Mouse (Mus musculus) lung, postnatal 0 days (tissue): ENCODE results near the gene Tnfrsf13c. TPM values are rescaled to one million over a fixed set of nuclear protein-coding genes. Genes with fewer than 3 reads are reported as not detected.

Experiments
- ATAC-seq: fragments of 200-750 bp; cut with Nextera tagmentation; 2 replicates; pipeline ENCODE4 v1.8.0; 2017; ENCODE audit warnings: moderate library complexity
- DNase-seq: peaks from one replicate; pipeline ENCODE4 v3.0.0-alpha.2; 2016; ENCODE audit warnings: low spot score
- H3K27ac ChIP-seq: fragments of 300-500 bp; sonication (generic); 2 replicates; pipeline ENCODE4 v1.5.1; 2014; ENCODE audit warnings: antibody characterized with exemption, mild to moderate bottlenecking, low read length, mixed read lengths
- H3K27me3 ChIP-seq: fragments of 300-500 bp; sonication (generic); replicated peaks from 2 replicates; pipeline ENCODE4 v1.6.1; 2014; ENCODE audit warnings: low read length, mixed read lengths; ENCODE audit not compliant: insufficient read depth
- H3K36me3 ChIP-seq: fragments of 300-500 bp; sonication (generic); 2 replicates; pipeline ENCODE4 v1.6.1; 2014; ENCODE audit warnings: low read length, mixed read lengths; ENCODE audit not compliant: insufficient read depth
- H3K4me1 ChIP-seq: fragments of 300-500 bp; sonication (generic); 2 replicates; pipeline ENCODE4 v1.6.1; 2014; ENCODE audit warnings: antibody characterized with exemption, low read depth, low read length, mixed read lengths; ENCODE audit not compliant: insufficient read depth
- H3K4me2 ChIP-seq: fragments of 300-500 bp; sonication (generic); replicated peaks from 2 replicates; pipeline ENCODE4 v1.6.1; 2014; ENCODE audit warnings: low read depth, mild to moderate bottlenecking, low read length, moderate library complexity, mixed read lengths
- H3K4me3 ChIP-seq: fragments of 300-500 bp; sonication (generic); 2 replicates; pipeline ENCODE4 v1.5.1; 2014; ENCODE audit warnings: low read depth, low read length
- H3K9ac ChIP-seq: fragments of 300-500 bp; sonication (generic); replicated peaks from 2 replicates; pipeline ENCODE4 v1.6.1; 2014; ENCODE audit warnings: low read depth, mild to moderate bottlenecking
- H3K9me3 ChIP-seq: fragments of 300-500 bp; sonication (generic); 2 replicates; pipeline ENCODE4 v1.6.1; 2016; ENCODE audit warnings: low read length, mixed read lengths
- CTCF ChIP-seq: IDR thresholded peaks from 2 replicates; pipeline ENCODE4 v1.5.1; 2016; ENCODE audit warnings: antibody characterized with exemption, mild to moderate bottlenecking
- EP300 ChIP-seq: IDR thresholded peaks from 2 replicates; pipeline ENCODE4 v1.6.1; 2016; ENCODE audit warnings: antibody characterized with exemption, mild to moderate bottlenecking, control low read depth
- WGBS: fragments of 180-500 bp; shearing (Covaris S2); extraction: QIAGEN DNeasy Blood & Tissue Kit; methylation state at CpG from one replicate; pipeline ENCODE4 v1.1.7; 2014; 5-methylcytosine and 5-hydroxymethylcytosine counted together
- polyA plus RNA-seq: library from polyadenylated mRNA; unstranded; fragments of >200 nt; fragmentation: Nextera tagmentation; extraction: Ambion mirVana; gene quantifications from 2 replicates; pipeline ENCODE4 v1.2.1, GENCODE M21; 2015

The Tnfrsf13c gene
- polyA plus RNA-seq, 1 experiment from 2014 or later = 0.07 TPM

DNA sequence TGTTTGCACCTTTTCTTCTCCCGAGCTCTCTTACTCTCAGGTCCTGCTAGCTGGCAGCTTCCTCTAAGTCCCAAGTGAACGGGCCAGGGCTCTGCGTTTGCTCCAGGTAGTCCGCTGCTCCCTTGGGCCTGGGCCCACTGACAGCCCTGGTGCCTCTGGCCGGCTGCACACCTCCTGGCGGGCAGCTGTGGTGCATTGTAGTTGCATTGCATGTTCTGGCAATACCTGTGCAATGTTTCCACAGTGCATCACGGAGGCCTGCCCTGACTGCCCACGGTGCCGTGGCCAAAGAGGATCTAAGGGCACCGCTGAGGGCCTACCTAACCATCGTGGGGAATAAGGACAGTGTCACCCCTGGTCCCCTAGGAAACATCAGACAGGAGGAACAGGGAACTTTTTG is 26.2 kb downstream of the Tnfrsf13c start:
- Histone ChIP-seq H3K27me3 (no peaks in the 10 kb centered on the region), H3K4me2 (no peak overlapping the region), H3K27ac (no peak overlapping the region), H3K4me1 (no peaks in the 10 kb centered on the region), H3K36me3 (peaks cover 76% of the 10 kb centered on the region), H3K9ac (no peak overlapping the region), H3K9me3 (no peaks in the 10 kb centered on the region), H3K4me3 (no peak overlapping the region)
- TF ChIP-seq CTCF = no peak
- no peak for TF ChIP-seq EP300
- WGBS = 89% methylated on average over 11 of the region's 11 CpGs
- DNase-seq (no peak), ATAC-seq (no peak)

GRCm38 (mm10) chr15:82197246-82197750 is 26.9 kb downstream of the Tnfrsf13c start:
- ATAC-seq (no peak), DNase-seq (no peak)
- 89% methylated on average over 9 of the region's 10 CpGs for WGBS
- Histone ChIP-seq H3K9me3 (no peaks in the 10 kb centered on the region), H3K9ac (no peak overlapping the region), H3K36me3 (peaks cover 78% of the 10 kb centered on the region), H3K4me3 (no peak overlapping the region), H3K4me2 (no peak overlapping the region), H3K27ac (no peak overlapping the region), H3K4me1 (no peaks in the 10 kb centered on the region), H3K27me3 (no peaks in the 10 kb centered on the region)
- TF ChIP-seq CTCF (no peak), EP300 (no peak)

GRCm38 (mm10) chr15:82196300-82196699 is 27.9 kb downstream of the Tnfrsf13c start:
- H3K27ac ChIP-seq = no peak overlapping the region
- H3K4me2 ChIP-seq = no peak overlapping the region
- WGBS = 76% methylated on average over 12 of the region's 12 CpGs
- no peak overlapping the region for H3K9ac ChIP-seq
- no peaks in the 10 kb centered on the region for H3K4me1 ChIP-seq
- no peak for ATAC-seq
- H3K36me3 ChIP-seq = peaks cover 77% of the 10 kb centered on the region
- H3K27me3 ChIP-seq = no peaks in the 10 kb centered on the region
- no peak overlapping the region for H3K4me3 ChIP-seq
- H3K9me3 ChIP-seq = no peaks in the 10 kb centered on the region
- no peak for TF ChIP-seq EP300
- no peak for TF ChIP-seq CTCF
- no peak for DNase-seq

DNA sequence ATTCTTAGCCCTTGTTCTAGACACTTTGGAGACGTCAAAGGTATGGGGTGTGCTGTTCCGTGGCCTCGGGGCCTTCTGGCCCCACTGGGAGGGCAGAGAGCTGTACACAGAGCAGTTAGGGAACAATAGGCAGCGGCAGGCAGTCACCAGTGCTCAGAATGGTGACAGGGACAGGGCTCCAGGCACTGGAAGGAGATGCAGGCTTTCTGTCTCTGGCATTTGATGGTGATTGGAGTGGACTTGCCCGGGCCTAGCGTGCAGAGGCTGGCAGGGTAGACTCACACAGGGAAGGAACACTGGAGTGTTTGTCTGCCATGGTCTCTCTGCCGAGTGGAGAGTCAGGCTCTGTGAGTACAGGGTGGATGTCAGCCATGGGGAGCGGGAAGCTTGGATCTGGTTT is 31.6 kb downstream of the Tnfrsf13c start:
- DNase-seq = no peak
- 81% methylated on average over 8 of the region's 8 CpGs for WGBS
- Histone ChIP-seq H3K4me3 (no peak overlapping the region), H3K9ac (no peak overlapping the region), H3K27me3 (no peaks in the 10 kb centered on the region), H3K9me3 (no peaks in the 10 kb centered on the region), H3K27ac (no peak overlapping the region), H3K4me1 (no peaks in the 10 kb centered on the region), H3K4me2 (no peak overlapping the region), H3K36me3 (peaks cover 55% of the 10 kb centered on the region)
- ATAC-seq = no peak
- TF ChIP-seq CTCF (no peak), EP300 (no peak)

GRCm38 (mm10) chr15:82188481-82189240 is 35.5 kb downstream of the Tnfrsf13c start:
- no peak for TF ChIP-seq EP300
- peak; percentile 64 for TF ChIP-seq CTCF
- H3K4me2 ChIP-seq = no peak overlapping the region
- no peak overlapping the region for H3K27ac ChIP-seq
- H3K4me1 ChIP-seq = no peaks in the 10 kb centered on the region
- WGBS = 92% methylated on average over 10 of the region's 10 CpGs
- DNase-seq = peak; percentile 31
- peaks cover 60% of the 10 kb centered on the region for H3K36me3 ChIP-seq
- no peaks in the 10 kb centered on the region for H3K27me3 ChIP-seq
- H3K9me3 ChIP-seq = no peaks in the 10 kb centered on the region
- no peak overlapping the region for H3K4me3 ChIP-seq
- no peak overlapping the region for H3K9ac ChIP-seq
- no peak for ATAC-seq

- 86% methylated on average over 1 of the region's 1 CpGs for WGBS
- Histone ChIP-seq H3K27me3 (no peaks in the 10 kb centered on the region), H3K4me1 (no peaks in the 10 kb centered on the region), H3K9me3 (no peaks in the 10 kb centered on the region), H3K4me2 (no peak overlapping the region), H3K4me3 (no peak overlapping the region), H3K9ac (no peak overlapping the region), H3K27ac (no peak overlapping the region), H3K36me3 (peaks cover 56% of the 10 kb centered on the region)
- no peak for TF ChIP-seq EP300
- TF ChIP-seq CTCF = no peak
- DNase-seq = no peak
- no peak for ATAC-seq
Measured at GRCm38 (mm10) chr15:82187924-82188323, 36.2 kb downstream of the Tnfrsf13c start.
